Mouse (Mus musculus) heart, embryonic 10.5 days (tissue): ENCODE results near the gene Fbxl3. TPM values are rescaled to one million over a fixed set of nuclear protein-coding genes. Genes with fewer than 3 reads are reported as not detected.

Experiments
- DNase-seq: peaks from one replicate; pipeline ENCODE4 v3.0.0-alpha.2; 2017; ENCODE audit warnings: low spot score
- H3K27ac ChIP-seq: fragments of 300-500 bp; sonication (generic); 2 replicates; pipeline ENCODE4 v1.5.1; 2016; ENCODE audit warnings: mild to moderate bottlenecking
- H3K27me3 ChIP-seq: fragments of 300-500 bp; sonication (generic); 2 replicates; pipeline ENCODE4 v1.6.1; 2016; ENCODE audit warnings: mild to moderate bottlenecking; ENCODE audit not compliant: poor library complexity, insufficient read depth, severe bottlenecking
- H3K36me3 ChIP-seq: fragments of 300-500 bp; sonication (generic); 2 replicates; pipeline ENCODE4 v1.6.1; 2016; ENCODE audit warnings: mild to moderate bottlenecking, moderate library complexity
- H3K4me1 ChIP-seq: fragments of 300-500 bp; sonication (generic); 2 replicates; pipeline ENCODE4 v1.6.1; 2016; ENCODE audit warnings: mild to moderate bottlenecking
- H3K4me3 ChIP-seq: fragments of 300-500 bp; sonication (generic); 2 replicates; pipeline ENCODE4 v1.5.1; 2016; ENCODE audit warnings: mild to moderate bottlenecking, moderate library complexity
- H3K9me3 ChIP-seq: fragments of 300-500 bp; sonication (generic); 2 replicates; pipeline ENCODE4 v1.6.1; 2016; ENCODE audit warnings: mild to moderate bottlenecking, moderate library complexity
- WGBS: fragments of 180-500 bp; shearing (Covaris S2); methylation state at CpG from one replicate; pipeline ENCODE4 v1.1.7; 2016; 5-methylcytosine and 5-hydroxymethylcytosine counted together
- polyA plus RNA-seq: library from polyadenylated mRNA; unstranded; fragments of >200 nt; fragmentation: Nextera tagmentation; extraction: Ambion mirVana; gene quantifications from 2 replicates; pipeline ENCODE4 v1.2.1, GENCODE M21; 2016

Gene Fbxl3
- polyA plus RNA-seq, 1 experiment from 2014 or later: 18.4 TPM

DNA sequence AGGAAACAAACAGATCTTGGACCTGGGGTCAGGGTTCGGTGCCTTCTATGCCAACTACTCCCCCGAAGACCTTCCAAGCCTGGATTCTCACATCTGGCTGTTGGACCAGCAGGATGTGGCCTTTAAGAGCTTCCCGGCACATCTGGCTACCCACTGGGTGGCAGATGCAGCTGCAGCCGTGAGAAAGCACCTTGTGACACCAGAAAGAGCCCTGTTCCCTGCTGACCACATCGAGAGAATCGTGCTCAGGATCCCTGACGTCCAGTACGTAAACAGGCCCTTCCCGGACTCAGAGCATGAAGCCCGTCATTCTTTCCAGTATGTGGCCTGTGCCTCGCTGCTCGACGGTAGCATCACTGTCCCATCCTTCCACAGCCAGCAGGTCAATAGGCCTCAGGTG lies 44.6 kb downstream of the Fbxl3 start:
- H3K27me3 ChIP-seq: no peaks in the 10 kb centered on the region
- H3K9me3 ChIP-seq: no peaks in the 10 kb centered on the region
- no peak overlapping the region for H3K27ac ChIP-seq
- no peak overlapping the region for H3K4me3 ChIP-seq
- no peaks in the 10 kb centered on the region for H3K36me3 ChIP-seq
- no peak for DNase-seq
- WGBS: 82% methylated on average over 13 of the region's 13 CpGs
- no peaks in the 10 kb centered on the region for H3K4me1 ChIP-seq

DNA sequence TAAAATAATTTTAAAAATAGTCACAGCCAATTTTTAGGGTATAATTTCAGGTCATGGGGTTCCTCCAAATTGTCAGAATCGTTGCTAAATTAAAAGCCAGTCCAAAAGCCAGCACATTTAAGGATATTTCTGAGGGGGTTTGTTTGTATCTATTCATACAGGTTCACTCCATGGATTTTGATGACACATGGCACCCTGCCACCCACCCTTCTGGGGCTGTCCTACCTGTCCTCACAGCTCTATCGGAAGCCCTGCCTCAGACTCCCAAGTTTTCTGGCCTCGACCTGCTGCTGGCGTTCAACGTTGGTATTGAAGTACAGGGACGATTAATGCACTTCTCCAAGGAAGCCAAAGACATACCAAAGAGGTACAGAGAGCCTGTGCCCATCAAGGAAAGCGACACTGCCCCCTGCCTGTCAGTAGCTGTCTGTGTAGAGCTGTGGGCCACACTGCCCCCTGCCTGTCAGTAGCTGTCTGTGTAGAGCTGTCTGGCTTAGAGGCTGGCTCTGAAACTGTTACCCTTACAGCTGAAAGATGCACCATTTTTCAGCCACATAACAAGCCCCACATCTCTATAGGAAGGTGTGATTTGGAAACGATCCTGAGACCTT lies 48.1 kb downstream of the Fbxl3 start:
- Histone ChIP-seq H3K4me3 (no peak overlapping the region), H3K36me3 (no peaks in the 10 kb centered on the region), H3K4me1 (no peaks in the 10 kb centered on the region), H3K9me3 (no peaks in the 10 kb centered on the region), H3K27ac (no peak overlapping the region), H3K27me3 (no peaks in the 10 kb centered on the region)
- peak; percentile 76 for DNase-seq
- 33% methylated on average over 8 of the region's 8 CpGs for WGBS

DNA sequence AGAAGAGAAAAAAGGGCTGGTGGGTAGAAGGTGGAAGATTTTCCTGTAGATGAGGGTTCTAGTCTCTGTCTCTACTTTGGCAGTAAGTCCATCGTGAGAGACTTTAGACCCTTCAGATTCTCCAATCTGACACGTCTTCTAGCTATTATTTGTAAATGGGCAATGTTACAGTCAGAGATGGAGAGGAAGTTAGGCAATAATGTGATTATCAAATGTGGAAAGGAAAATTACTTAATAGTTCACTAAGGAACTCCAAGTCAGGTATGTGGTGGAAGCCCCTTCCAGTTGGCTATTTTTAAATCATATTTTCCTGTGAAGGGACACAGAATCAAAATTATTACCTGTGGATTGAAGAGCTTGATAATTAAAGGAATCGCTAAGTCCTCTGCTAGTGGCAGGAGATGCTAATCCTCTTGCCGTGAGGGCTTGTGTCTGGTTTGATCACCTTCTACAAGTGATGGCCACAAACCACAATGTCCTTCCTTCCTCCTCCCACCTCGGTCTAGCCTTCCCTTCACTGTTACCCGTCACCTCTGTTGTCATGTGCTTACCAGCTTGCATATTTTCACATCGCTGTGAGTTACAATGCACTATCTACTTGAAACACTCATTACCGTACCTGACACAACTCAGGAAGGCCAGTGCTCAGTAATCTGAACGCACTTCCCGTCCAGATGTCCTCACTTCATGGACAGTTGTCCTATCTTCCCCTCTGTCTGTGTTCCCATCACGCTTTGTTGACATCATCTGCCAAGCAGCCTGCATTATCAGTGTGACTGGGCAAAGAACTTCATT lies 50.9 kb downstream of the Fbxl3 start:
- Histone ChIP-seq H3K27ac (no peak overlapping the region), H3K4me1 (no peaks in the 10 kb centered on the region), H3K36me3 (no peaks in the 10 kb centered on the region), H3K9me3 (no peaks in the 10 kb centered on the region), H3K27me3 (no peaks in the 10 kb centered on the region), H3K4me3 (no peak overlapping the region)
- WGBS: 65% methylated on average over 11 of the region's 11 CpGs
- DNase-seq: no peak

DNA sequence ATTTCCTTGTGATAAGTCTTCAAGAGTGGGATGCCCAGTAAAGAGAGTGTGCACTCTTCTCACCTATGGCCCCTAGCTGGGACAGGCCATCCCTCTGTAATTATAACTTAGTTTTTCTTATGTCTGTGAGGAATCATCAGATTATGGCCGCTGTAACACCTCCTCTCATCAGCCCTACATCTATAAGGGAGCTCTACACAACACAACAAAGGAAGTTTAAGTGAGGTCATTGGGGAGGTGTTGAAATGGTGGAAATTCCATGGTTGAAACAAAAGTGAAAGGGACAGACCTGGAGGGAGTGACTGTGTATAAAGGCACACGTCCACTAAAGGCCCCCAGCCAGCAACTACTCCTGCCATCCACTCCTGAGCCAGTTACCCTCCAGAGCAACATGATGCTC lies 52.7 kb downstream of the Fbxl3 start, which contains the start of gene Acod1:
Gene Acod1, plus strand, starts transcription at position 301 of the 400 bp plus-strand sequence.
- H3K4me1 ChIP-seq: no peaks in the 10 kb centered on the region
- no peak within 1 kb of the TSS for H3K27ac ChIP-seq
- DNase-seq: no peak
- no peaks in the 10 kb centered on the region for H3K9me3 ChIP-seq
- no peaks in the 10 kb centered on the region for H3K27me3 ChIP-seq
- 66% methylated on average over 2 of the region's 2 CpGs for WGBS
- no peaks in the 10 kb centered on the region for H3K36me3 ChIP-seq
- H3K4me3 ChIP-seq: no peak within 1 kb of the TSS

DNA sequence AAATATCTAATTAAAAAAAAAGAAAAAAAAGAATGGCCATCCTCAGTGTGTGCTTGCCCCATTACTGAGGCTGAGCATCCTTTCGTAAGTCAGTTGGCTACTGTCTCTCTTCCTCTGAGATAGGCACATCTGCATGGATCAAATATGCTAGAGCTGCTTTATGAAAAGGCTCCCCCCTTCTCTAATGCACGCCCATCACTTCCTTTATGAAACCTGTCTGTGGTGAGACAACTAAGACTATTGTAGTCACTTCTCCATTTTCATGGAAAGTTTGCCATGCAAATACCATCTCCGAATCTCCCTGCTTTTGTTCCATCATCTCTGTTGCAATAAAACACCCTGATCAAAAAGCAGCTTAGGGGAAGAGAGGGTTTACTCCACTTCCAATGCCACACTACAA lies 62.4 kb downstream of the Fbxl3 start:
- H3K4me1 ChIP-seq: no peaks in the 10 kb centered on the region
- no peaks in the 10 kb centered on the region for H3K9me3 ChIP-seq
- no peaks in the 10 kb centered on the region for H3K27me3 ChIP-seq
- H3K4me3 ChIP-seq: no peak overlapping the region
- DNase-seq: no peak
- H3K27ac ChIP-seq: no peak overlapping the region
- H3K36me3 ChIP-seq: no peaks in the 10 kb centered on the region
- WGBS: 91% methylated on average over 3 of the region's 3 CpGs

DNA sequence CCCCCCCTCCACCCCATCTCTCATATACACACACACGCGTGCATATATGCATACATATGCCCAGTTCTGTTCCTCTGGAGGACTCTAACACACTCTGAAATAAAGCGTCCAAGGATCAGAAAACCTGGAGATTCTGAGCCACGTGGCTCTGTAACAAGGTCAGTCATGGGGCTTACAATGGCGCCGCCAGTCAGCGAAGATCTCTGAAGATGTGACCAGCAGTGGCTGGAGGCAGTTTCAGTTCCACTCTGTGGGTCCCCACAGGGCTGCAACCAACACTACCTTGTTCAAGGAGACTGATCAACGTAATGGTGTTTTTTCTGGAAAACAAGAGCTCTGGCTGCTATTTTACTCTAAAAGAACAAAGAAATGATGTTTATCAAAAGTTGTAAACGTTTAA lies 65.3 kb downstream of the Fbxl3 start:
- no peak overlapping the region for H3K4me3 ChIP-seq
- H3K36me3 ChIP-seq: no peaks in the 10 kb centered on the region
- 86% methylated on average over 9 of the region's 9 CpGs for WGBS
- no peak for DNase-seq
- no peaks in the 10 kb centered on the region for H3K27me3 ChIP-seq
- no peaks in the 10 kb centered on the region for H3K9me3 ChIP-seq
- H3K27ac ChIP-seq: no peak overlapping the region
- H3K4me1 ChIP-seq: no peaks in the 10 kb centered on the region

DNA sequence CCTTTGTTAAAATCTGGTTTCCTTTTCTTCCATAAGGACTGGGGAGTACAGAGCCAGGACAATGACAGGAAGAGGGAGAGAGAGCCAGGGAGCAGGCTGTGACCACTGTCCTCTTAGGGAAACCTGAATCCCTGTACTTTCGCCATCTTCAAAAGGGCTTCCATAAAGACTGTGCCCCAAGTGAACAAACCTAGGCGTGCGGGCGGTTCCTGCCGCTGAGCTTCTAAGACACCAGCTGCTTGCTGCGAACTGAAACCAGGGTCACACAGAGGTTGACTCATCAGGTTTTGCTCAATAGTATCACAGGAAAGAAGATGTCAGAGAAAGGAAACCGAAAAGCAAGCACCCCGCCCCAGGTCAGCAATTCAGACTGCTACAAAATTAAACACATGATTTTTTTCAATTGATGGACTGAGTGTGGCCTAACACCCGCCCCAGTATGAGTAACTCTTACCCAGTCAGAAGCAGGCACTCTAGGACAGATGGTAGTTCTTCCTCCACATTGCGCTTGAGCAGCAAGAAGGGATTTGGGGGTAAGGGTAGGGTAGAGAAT lies 66.0 kb downstream of the Fbxl3 start:
- no peak overlapping the region for H3K27ac ChIP-seq
- no peak for DNase-seq
- WGBS: 74% methylated on average over 10 of the region's 10 CpGs

More for the DNA sequence above, 66.0 kb downstream of the Fbxl3 start:
- no peaks in the 10 kb centered on the region for H3K36me3 ChIP-seq
- H3K4me1 ChIP-seq: no peaks in the 10 kb centered on the region
- H3K4me3 ChIP-seq: no peak overlapping the region
- no peaks in the 10 kb centered on the region for H3K27me3 ChIP-seq
- H3K9me3 ChIP-seq: no peaks in the 10 kb centered on the region

Other genes starting within 250 kb of the Fbxl3 start
- gene Kctd12, start 116.9 kb downstream of the Fbxl3 start, polyA plus RNA-seq: 2.5 and 3.4 TPM in 2 replicates
- gene Acod1, start 52.6 kb downstream of the Fbxl3 start, polyA plus RNA-seq: 0.08 TPM in 1 of 2 replicates, not detected in the other
- gene Cln5, start 29.4 kb downstream of the Fbxl3 start, polyA plus RNA-seq: 28.3 and 30.5 TPM in 2 replicates
- gene Mycbp2, start 247.2 kb upstream of the Fbxl3 start, polyA plus RNA-seq: 10.7 and 16.7 TPM in 2 replicates